Mouse (Mus musculus): ENCODE results near the gene Abca17. TPM values are rescaled to one million over a fixed set of nuclear protein-coding genes. Genes with fewer than 3 reads are reported as not detected.

Abca17 gene
- polyA plus RNA-seq, 1 experiment = not detected

DNA sequence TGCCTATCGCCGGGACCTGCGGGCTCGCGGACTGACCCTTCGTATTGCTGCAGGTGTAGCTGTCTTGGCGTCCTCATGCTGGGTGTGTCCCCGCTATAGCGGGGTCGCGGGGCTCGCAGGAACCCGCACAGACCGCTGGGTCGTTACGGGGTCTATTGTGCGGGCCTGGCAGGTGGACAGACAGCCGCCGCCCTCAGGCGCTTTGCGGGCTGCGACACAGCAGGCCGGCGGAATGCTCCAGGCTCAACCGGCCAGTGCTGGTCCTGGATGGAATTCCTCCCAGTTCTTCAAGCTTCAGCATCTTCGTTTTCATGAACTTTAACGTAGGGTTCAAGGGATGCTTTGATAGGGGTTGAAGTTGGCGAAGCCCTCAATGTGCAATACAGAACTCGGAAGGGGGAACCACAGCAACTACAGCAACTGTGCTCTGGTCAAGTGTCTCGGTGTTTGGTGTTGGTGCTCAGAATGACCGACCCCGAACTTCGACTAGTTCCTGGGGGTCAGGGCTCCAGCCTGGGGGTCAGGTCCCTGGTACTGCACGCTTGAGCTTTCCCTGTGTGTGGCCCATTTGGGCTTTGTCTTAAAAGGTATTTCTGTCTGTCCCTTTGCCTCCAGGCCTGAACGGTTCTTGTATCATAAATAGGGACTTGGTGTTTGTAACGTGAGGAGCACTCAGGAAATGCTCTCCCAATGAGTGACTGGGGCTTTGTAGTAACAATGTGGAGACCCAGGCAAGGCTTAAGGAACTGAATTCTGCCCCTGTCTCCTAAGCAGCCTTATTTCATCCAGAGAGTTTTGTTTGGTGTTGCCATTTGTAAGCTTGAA, 1.7 kb upstream of the Abca17 start:
- H3K27me3 ChIP-seq (ENCODE audit: control insufficient read depth) = peaks cover 23% of the 10 kb centered on the region
- peak overlapping the region; percentile 98 for H3K4me3 ChIP-seq (replicated peaks)
- H3K4me1 ChIP-seq (ENCODE audit: control insufficient read depth) = peaks cover 68% of the 10 kb centered on the region
- TF ChIP-seq TAL1 (IDR thresholded peaks at IDR 0.05; ENCODE audit: low read length) (no peak), GATA1 (IDR thresholded peaks at IDR 0.05; ENCODE audit: low read length) (no peak)
- no peaks in the 10 kb centered on the region for H3K9me3 ChIP-seq (ENCODE audit: control insufficient read depth, low read length)
- peaks cover 35% of the 10 kb centered on the region for H3K36me3 ChIP-seq (ENCODE audit: control insufficient read depth)

GRCm38 (mm10) chr17:24351760-24352357, 991 bp upstream of the Abca17 start, which contains the start of gene Abca3:
Abca3 (plus strand) TSS chr17:24351950.
- Histone ChIP-seq H3K4me1 (ENCODE audit: control insufficient read depth) (peaks cover 67% of the 10 kb centered on the region), H3K36me3 (ENCODE audit: control insufficient read depth) (peaks cover 29% of the 10 kb centered on the region), H3K9me3 (ENCODE audit: control insufficient read depth, low read length) (no peaks in the 10 kb centered on the region), H3K4me3 (replicated peaks) (peak within 1 kb of the TSS; percentile 98), H3K27me3 (ENCODE audit: control insufficient read depth) (peaks cover 23% of the 10 kb centered on the region)
- TF ChIP-seq GATA1 (IDR thresholded peaks at IDR 0.05; ENCODE audit: low read length) (no peak), TAL1 (IDR thresholded peaks at IDR 0.05; ENCODE audit: low read length) (no peak)

DNA sequence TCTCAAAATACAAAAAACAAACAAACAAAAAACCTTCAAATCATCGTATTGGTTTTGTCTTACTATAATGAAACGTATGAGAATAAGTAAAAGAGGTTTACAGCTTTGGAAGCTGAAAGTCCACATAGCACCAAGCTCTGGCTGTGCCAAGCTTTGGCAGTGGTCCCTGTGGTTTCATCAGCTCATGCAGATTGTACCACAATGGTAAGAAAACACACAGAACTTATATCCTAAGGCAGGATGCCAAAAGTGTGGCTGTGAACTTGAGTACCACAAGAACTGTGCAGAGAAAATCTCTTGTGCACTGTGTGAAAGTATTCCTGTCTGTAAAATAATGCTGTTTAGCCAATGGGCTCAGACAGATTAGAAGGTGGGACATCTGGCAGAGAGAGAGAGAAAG, 1.7 kb downstream of the Abca17 start:
- Histone ChIP-seq H3K9me3 (ENCODE audit: control insufficient read depth, low read length) (no peaks in the 10 kb centered on the region), H3K27me3 (ENCODE audit: control insufficient read depth) (peaks cover 23% of the 10 kb centered on the region), H3K4me3 (replicated peaks) (no peak overlapping the region), H3K4me1 (ENCODE audit: control insufficient read depth) (peaks cover 41% of the 10 kb centered on the region), H3K36me3 (ENCODE audit: control insufficient read depth) (peaks cover 5% of the 10 kb centered on the region)
- no peak for TF ChIP-seq TAL1 (IDR thresholded peaks at IDR 0.05; ENCODE audit: low read length)
- no peak for TF ChIP-seq GATA1 (IDR thresholded peaks at IDR 0.05; ENCODE audit: low read length)

DNA sequence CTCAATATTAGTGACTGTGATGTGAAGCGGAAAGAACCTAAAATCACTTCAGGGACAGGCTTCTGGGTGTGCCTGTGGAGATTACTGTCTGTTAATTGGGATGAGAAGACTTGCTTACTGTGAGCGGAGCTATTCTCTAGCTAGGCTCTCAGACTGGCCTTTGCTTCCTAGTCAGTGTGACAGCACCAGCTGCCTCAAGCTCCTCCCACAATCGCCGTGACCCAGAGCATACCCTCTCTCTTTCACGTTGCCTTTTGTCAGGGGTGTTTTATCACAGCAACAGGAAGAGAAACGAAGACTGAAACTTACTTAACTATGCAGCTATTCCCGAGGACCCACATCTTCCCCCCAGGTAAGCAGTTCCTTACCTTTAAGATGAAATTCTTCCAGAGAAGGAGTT, 4.0 kb downstream of the Abca17 start:
- Histone ChIP-seq H3K4me3 (replicated peaks) (no peak overlapping the region), H3K36me3 (ENCODE audit: control insufficient read depth) (no peaks in the 10 kb centered on the region), H3K9me3 (ENCODE audit: control insufficient read depth, low read length) (no peaks in the 10 kb centered on the region), H3K27me3 (ENCODE audit: control insufficient read depth) (peaks cover 23% of the 10 kb centered on the region), H3K4me1 (ENCODE audit: control insufficient read depth) (peaks cover 19% of the 10 kb centered on the region)
- TF ChIP-seq TAL1 (IDR thresholded peaks at IDR 0.05; ENCODE audit: low read length) = no peak
- no peak for TF ChIP-seq GATA1 (IDR thresholded peaks at IDR 0.05; ENCODE audit: low read length)

GRCm38 (mm10) chr17:24344672-24345071, 6.2 kb downstream of the Abca17 start:
- Histone ChIP-seq H3K4me3 (replicated peaks) (no peak overlapping the region), H3K27me3 (ENCODE audit: control insufficient read depth) (peaks cover 7% of the 10 kb centered on the region), H3K36me3 (ENCODE audit: control insufficient read depth) (no peaks in the 10 kb centered on the region), H3K9me3 (ENCODE audit: control insufficient read depth, low read length) (no peaks in the 10 kb centered on the region), H3K4me1 (ENCODE audit: control insufficient read depth) (peaks cover 7% of the 10 kb centered on the region)
- TF ChIP-seq TAL1 (IDR thresholded peaks at IDR 0.05; ENCODE audit: low read length) (no peak), GATA1 (IDR thresholded peaks at IDR 0.05; ENCODE audit: low read length) (no peak)

DNA sequence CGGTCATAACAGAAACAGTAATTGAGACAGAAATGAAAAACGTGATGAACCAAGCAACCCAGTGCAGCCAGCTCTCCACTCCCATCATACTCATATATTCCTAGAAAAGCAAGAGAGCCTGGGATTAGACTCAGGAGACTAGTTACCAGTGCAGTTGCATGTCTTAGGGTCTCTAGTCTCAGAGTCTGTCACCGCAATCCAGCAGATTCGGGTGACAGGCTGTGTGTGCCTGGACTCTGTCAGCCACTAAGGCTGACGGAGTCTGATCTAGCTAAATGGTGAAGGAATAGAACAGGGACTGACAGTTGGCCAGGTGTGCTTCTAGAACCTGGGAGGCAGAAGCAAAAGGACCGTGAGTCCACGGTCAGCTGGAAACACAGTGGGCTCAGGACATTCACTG, 23.2 kb downstream of the Abca17 start:
- Histone ChIP-seq H3K9me3 (ENCODE audit: control insufficient read depth, low read length) (no peaks in the 10 kb centered on the region), H3K4me3 (replicated peaks) (no peak overlapping the region), H3K27me3 (ENCODE audit: control insufficient read depth) (no peaks in the 10 kb centered on the region), H3K36me3 (ENCODE audit: control insufficient read depth) (no peaks in the 10 kb centered on the region), H3K4me1 (ENCODE audit: control insufficient read depth) (peaks cover 3% of the 10 kb centered on the region)
- no peak for TF ChIP-seq GATA1 (IDR thresholded peaks at IDR 0.05; ENCODE audit: low read length)
- TF ChIP-seq TAL1 (IDR thresholded peaks at IDR 0.05; ENCODE audit: low read length) = no peak

DNA sequence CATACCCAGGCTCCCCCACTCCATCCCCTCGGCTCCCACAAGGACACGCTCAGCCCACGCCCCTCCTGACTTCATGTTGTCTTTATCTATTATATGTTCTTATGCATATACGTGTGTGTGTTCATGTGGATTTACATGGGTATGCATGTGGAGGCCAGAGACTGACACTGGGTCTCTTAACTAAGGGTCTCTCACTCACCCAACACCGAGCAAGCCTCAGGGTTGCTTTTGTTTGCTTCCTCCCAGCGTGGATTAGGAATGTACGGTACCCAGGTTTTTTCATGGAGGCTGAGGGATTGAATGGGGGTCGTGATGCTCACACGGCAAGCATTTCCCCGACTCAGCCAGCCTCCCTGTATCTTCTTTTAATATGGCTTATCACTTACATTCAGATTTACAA, 25.8 kb downstream of the Abca17 start:
- no peak overlapping the region for H3K4me3 ChIP-seq (replicated peaks)
- no peak for TF ChIP-seq TAL1 (IDR thresholded peaks at IDR 0.05; ENCODE audit: low read length)
- no peak for TF ChIP-seq GATA1 (IDR thresholded peaks at IDR 0.05; ENCODE audit: low read length)
- peaks cover 3% of the 10 kb centered on the region; the same call in 1 of the 2 replicates for H3K9me3 ChIP-seq (ENCODE audit: control insufficient read depth, low read length)
- no peaks in the 10 kb centered on the region for H3K27me3 ChIP-seq (ENCODE audit: control insufficient read depth)
- no peaks in the 10 kb centered on the region; the same call in 1 of the 2 replicates for H3K4me1 ChIP-seq (ENCODE audit: control insufficient read depth)
- H3K36me3 ChIP-seq (ENCODE audit: control insufficient read depth) = no peaks in the 10 kb centered on the region

DNA sequence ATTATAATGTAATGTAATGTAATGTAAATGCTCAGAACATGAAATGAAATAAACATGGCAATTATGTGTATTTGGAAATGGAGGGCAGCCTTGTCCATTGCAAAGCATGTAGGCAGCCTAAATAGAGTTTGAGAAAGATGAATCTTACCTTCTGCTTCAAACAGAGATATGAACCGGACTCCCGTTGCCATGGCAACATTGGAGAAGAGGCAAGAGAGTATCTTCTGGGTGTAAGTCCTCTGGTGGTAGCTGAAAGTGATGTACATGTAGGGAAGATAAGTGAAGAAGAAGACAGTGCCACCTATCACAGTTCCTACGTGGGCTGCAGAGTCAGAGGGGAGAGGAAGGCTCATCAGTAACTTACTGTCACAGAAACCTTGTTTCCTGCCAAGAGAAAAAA, 30.0 kb downstream of the Abca17 start:
- Histone ChIP-seq H3K27me3 (ENCODE audit: control insufficient read depth) (no peaks in the 10 kb centered on the region), H3K4me1 (ENCODE audit: control insufficient read depth) (no peaks in the 10 kb centered on the region), H3K36me3 (ENCODE audit: control insufficient read depth) (no peaks in the 10 kb centered on the region), H3K4me3 (replicated peaks) (no peak overlapping the region), H3K9me3 (ENCODE audit: control insufficient read depth, low read length) (peaks cover 3% of the 10 kb centered on the region; the same call in 1 of the 2 replicates)
- TF ChIP-seq TAL1 (IDR thresholded peaks at IDR 0.05; ENCODE audit: low read length) (no peak), GATA1 (IDR thresholded peaks at IDR 0.05; ENCODE audit: low read length) (no peak)

DNA sequence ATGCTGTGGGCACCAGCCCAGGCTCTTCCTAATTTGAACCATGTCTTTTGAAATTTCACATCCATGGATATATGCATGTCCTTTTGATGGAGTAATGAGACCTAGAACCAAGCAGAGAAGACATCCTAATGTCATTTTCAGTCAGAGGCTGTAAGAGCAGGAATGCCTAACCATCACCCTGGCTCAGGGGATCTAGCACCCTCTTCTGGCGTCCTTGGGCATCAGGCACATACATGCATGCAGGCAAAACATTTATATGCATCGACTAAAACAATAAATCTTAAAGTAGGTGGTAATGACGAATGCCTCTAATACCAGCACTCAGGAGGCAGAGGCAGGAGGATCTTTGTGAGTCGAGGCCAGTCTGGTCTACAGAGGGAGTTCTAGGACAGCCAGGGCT, 43.4 kb downstream of the Abca17 start:
- no peak overlapping the region for H3K4me3 ChIP-seq (replicated peaks)

More for the DNA sequence above, 43.4 kb downstream of the Abca17 start:
- no peak for TF ChIP-seq GATA1 (IDR thresholded peaks at IDR 0.05; ENCODE audit: low read length)
- no peak for TF ChIP-seq TAL1 (IDR thresholded peaks at IDR 0.05; ENCODE audit: low read length)
- H3K9me3 ChIP-seq (ENCODE audit: control insufficient read depth, low read length) = no peaks in the 10 kb centered on the region
- no peaks in the 10 kb centered on the region for H3K27me3 ChIP-seq (ENCODE audit: control insufficient read depth)
- H3K36me3 ChIP-seq (ENCODE audit: control insufficient read depth) = no peaks in the 10 kb centered on the region
- H3K4me1 ChIP-seq (ENCODE audit: control insufficient read depth) = no peaks in the 10 kb centered on the region
